Mouse (Mus musculus) spleen, postnatal 10 days (tissue): ENCODE data around the gene Dpy19l3.

Source experiments
- DNase-seq, 2 experiments: peaks; one replicate each; pipeline ENCODE4 v3.0.0; 2021 to 2022; ENCODE audit warnings: low spot score in 2 of 2

Dpy19l3 gene

DNA sequence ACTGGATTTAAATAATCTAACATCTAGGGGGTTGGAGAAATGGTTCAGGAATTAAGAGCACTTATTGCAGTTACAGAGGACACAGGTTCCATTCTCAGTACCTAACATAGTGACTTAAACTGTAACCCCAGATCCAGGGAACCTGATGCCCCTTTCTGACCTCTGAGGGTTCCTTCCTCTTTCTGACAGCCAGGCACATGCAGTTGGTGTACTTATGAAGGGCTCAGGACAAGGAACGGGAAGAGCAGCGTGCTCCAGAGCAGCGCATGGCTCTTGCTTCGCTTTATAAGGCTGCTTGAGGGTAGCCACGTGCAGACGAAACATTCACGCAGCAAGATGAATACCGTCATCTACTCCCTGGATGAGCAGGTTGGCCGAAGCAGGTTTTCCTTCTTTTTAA lies 3.4 kb downstream of the Dpy19l3 start:
- DNase-seq, result no peak

DNA sequence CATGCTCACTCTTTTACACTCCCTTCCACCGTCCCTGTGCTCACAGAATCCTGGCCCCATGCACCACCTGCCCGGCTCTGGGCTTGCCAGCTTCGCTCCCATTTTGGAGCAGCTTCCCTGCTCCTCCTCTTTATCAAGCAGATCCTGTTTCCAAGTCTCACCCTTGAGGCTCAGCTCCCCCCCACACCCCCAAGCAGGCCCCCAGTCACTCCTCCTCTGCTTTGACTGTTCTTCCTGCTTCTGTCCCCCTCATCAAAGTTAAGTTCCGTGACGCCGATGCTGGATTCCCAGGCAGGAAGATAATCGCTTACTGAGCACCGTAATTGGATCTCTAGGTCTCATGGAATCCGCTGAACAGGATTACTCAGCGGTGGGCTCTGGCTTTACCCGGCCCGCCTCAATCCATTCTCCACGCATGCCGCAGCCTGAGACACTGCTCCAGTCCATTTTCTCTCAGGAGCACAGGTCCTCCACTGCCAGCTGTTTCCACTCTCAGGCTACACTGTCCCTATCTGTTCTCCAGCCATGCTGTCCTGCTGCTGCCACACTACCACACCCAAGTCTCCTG lies 6.8 kb downstream of the Dpy19l3 start:
- no peak for DNase-seq

- DNase-seq, result no peak
These were observed 7.4 kb downstream of the Dpy19l3 start for GRCm38 (mm10) chr7:35746686-35747396.

GRCm38 (mm10) chr7:35745281-35745702 lies 9.0 kb downstream of the Dpy19l3 start:
- no peak for DNase-seq

GRCm38 (mm10) chr7:35744771-35745170 lies 9.5 kb downstream of the Dpy19l3 start:
- no peak for DNase-seq

GRCm38 (mm10) chr7:35742310-35742709 lies 11.9 kb downstream of the Dpy19l3 start:
- no peak for DNase-seq

GRCm38 (mm10) chr7:35741858-35742257 lies 12.4 kb downstream of the Dpy19l3 start:
- DNase-seq, result no peak

- DNase-seq, result peak; percentile 26 to 74
These were observed 13.6 kb downstream of the Dpy19l3 start for GRCm38 (mm10) chr7:35740489-35741230.

DNA sequence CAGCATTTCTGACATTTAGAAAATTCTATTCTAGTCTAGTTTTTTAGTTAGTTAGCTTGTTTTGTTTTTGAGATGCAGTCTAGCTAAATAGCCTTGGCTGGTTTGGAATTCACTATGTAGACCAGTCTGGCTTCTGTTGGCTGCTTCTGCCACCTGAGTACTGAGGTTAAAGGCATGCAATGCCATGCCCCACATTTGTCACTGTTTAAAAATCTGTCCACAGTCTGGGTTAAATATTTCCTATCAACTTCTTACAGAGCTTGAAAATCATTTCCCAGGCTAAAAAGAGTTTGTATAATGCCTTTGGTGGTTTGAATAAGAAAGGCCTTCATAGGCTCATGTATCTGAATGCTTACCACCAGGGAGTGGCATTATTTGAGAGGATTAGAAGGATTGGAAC lies 15.4 kb downstream of the Dpy19l3 start:
- no peak for DNase-seq

DNA sequence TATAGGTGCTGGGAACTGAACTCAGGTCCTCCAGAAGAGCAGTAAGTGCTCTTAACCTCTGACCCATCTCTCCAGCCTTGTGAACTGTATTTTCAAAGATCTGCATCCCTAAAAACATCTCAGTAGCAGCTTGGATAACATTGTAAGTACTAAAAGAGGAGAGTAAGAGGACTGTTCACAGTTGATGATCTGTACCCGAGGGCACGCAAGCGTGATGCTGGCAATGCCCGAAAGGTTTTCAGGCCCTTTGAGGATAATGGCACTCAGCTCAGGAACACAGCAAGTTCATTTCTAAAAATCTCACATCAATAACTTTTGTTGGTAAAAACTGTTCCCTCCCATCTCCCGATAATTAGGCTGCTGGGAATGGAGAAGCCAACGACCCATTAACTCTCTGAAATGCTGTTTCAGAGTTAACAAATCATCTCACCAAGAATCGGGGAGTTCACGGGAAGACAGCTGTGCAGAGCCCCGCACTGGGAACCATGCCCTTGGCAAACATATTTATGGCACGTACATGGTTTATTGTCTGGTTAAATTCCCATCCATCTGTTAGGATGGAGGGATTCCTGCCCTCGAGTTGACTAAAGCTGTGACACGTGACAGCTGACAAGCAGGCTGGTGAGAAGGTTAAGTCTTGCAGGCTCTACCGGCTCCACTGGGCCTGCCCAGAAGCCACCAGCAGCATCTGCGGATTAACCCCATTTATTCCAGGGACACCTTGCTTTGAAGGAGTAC lies 20.8 kb downstream of the Dpy19l3 start:
- no peak for DNase-seq

- no peak for DNase-seq
These were observed 21.6 kb downstream of the Dpy19l3 start for GRCm38 (mm10) chr7:35732585-35733059.

GRCm38 (mm10) chr7:35729621-35730031 lies 24.6 kb downstream of the Dpy19l3 start:
- no peak for DNase-seq

DNA sequence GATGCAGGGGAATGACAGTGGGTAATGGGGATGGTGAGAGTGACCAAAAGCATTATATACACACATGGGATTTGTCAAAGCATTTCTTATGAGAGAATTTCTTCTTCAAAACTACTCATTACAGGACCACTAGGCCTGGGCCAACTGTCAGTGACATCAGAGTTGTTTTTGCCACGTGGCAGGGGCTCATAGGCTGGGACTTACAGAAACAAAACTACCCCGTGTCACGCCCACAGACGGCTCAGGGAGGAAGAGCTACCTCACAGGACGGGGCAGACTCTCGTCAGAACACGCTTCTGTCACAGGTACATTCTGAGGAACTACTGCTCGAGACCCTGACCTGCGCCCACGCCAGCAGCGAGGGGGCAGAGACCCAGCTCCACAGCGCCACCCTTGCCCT lies 25.9 kb downstream of the Dpy19l3 start:
- DNase-seq, result no peak

GRCm38 (mm10) chr7:35723035-35723434 lies 31.2 kb downstream of the Dpy19l3 start:
- no peak for DNase-seq

DNA sequence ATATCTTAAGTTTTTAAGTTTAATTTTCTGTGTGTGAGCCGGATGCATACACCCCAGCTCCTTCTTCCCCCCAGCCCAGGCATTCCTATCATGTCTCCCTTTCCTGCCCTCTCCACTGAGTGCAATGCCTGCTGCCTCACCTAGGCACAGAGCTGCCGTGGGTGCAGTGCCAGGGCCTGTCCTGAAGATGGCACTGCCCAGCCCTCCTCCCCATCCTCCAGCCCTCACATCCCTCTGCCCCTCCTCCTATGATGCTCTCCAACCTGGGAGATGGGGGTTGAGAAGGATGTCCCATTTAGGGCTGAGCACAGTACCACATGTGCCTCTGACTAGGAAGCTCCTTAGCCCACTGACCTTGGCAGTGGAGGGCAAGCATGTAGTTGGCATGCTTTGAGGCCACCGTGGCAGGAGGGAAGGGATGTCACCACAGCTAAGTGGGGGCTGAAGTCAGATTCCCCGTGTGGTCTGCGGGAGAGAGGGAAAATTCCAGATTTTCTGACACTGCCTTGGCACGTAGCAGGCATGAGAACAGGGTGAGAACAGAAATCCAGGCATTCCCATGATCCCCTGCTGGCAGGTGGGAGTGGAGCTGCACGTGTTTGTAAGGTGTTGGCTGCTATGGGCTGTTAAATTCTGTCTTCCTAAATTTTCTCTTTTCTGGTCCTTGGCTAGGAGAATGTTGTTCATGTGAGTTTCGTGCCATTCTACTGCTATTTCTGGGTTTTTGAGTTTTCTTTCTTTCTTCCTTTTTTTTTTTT lies 35.7 kb downstream of the Dpy19l3 start:
- no peak for DNase-seq

DNA sequence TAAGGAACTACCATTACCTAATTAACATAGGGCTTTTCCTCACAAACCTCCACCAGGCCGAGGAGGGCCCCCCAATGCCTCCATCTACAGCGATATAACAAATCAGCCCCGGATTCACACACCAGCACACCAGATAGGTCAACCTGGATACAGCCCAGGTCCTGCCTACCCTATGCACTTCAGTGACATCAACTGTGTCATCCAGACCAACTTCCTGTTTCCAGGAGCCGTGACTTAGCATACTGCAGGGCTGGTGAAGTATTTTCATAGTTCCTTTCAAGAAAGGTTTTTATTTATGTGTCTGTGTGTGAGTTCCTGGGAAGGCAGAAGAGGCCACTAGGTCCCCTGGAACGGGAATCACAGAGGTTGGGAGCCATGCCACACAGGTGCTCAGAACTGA lies 43.9 kb downstream of the Dpy19l3 start:
- DNase-seq, result no peak

DNA sequence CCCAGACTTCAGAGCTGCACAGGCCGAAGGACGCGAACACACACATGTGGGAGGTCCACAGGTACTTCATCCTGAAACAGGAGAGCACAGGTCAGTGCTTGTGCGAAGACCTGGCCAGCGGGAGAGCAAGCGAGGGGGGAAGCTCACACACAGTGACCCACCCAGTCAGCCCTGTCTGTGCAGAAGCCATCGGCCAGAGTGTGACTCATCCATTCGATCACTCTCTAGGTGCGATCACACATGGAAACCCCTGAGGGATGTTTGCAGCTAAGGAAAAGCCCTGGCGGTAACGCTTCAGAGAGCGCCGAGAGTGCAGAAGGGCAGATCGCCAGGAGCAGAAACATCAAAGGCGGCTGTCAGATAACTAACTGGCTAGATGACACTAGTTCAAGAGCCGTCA lies 46.2 kb downstream of the Dpy19l3 start:
- no peak for DNase-seq

DNA sequence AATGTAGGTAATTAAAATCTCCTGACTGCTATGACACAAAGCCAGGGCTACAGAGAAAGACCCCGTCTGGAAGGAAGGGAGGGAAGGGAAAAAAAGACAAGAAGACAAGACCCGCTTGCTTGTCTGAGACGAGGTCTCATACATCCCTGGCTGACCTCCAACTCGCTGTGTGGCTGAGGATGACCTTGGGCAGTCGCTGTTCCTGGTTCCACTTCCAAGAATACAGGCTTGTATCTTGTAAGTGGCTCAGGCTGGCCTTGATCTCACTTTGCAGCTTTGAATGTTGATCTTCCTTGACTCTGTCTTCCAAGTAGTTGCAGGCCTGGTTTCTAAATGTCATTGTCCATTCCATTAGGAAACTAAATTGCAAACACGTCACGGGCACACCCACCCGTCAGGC lies 55.2 kb downstream of the Dpy19l3 start:
- DNase-seq, result no peak

DNA sequence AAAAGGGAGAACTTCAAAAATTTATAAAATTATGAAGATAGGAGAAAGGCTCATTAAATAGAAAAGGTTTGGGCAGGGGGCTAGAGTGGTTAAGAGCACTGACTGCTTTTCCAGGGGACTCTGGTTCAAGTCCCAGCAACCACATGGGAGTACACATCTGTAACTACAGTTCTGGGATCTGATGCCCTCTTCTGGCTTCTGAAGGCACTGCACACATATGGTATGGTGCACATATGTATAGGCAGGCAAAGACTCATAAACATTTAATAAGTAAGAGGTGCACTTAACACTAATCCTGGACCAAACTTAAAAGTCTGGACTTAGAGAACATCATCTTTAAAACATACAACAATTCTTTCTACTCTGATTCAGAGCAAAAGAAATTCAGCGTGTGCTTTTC lies 56.2 kb downstream of the Dpy19l3 start:
- no peak for DNase-seq

- DNase-seq, result no peak
These were observed 61.6 kb downstream of the Dpy19l3 start for GRCm38 (mm10) chr7:35692641-35693040.

GRCm38 (mm10) chr7:35692117-35692516 lies 62.1 kb downstream of the Dpy19l3 start:
- no peak for DNase-seq
